7 mouse cellular contexts compared by ENCODE assay signal in the genomic region with DNA sequence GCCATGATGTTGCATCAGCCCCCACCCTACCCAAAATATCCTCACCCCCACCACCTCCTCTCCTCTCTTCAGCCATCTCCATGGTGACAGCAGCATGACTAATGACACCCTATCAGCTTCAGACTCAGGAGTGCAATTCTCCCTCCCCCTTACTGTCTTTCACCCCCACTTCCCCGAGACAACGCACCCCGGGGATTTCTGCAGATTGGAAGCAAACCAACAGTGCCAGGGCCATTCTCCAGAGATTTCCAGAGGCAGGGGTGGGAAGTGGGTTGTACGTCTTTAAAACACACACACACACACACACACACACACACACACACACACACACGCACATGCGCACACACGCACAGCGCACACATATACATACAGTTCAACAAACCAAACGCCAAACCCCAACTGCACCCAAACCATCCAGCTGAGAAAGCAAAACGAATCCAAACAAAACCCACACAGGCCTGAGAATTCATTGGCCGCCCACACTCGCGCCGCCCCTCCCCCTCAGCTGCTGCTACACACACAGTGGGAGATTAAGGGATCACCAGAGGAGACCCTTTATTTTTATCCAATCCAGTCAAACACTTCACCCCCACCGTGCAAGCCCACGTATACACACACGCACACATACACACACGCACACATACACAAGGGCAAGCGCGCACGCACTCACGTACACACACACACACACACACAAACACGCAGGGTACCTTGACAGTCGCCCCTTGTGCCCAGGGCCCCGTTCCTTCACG. TPM values are rescaled to one million over a fixed set of nuclear protein-coding genes. Genes with fewer than 3 reads are reported as not detected.
DNase-seq lines count a peak whose midpoint lies in the region; ATAC-seq and TF ChIP-seq lines count a peak whose summit lies in the region.

No protein-coding gene starts in this region.

- peak overlapping the region; percentile 78 for H3K4me3 ChIP-seq in hindbrain, embryonic 14.5 days (replicated peaks; ENCODE audit: low read length)
- H3K4me3 ChIP-seq in small intestine, adult 2 months (ENCODE audit: low read depth, low read length), result peak overlapping the region; percentile 84

- H3K36me3 ChIP-seq in hindbrain, embryonic 14.5 days (replicated peaks; ENCODE audit: control insufficient read depth, insufficient read depth), result peaks cover 3% of the 10 kb centered on the region; the same call in 1 of the 2 replicates
- H3K36me3 ChIP-seq in small intestine, adult 2 months (ENCODE audit: control insufficient read depth, insufficient read depth, low read length), result peaks cover 12% of the 10 kb centered on the region; the same call in 1 of the 2 replicates

- peak overlapping the region; percentile 82 for H3K9ac ChIP-seq in hindbrain, embryonic 14.5 days

- H3K4me2 ChIP-seq in hindbrain, embryonic 14.5 days (replicated peaks), result peak overlapping the region; percentile 79

- peak; percentile 73 for DNase-seq in adipocyte (ENCODE audit: low spot score)
- DNase-seq in cerebellum, postnatal 14 days, result peak; percentile 86 to 91
- DNase-seq in frontal cortex, postnatal 14 days (ENCODE audit: low spot score in 2 of 2), result peak; percentile 80
- peak; percentile 80 for DNase-seq in hindbrain, embryonic 14.5 days (ENCODE audit: low spot score)
- peak; percentile 83 for DNase-seq in left cerebral cortex, adult 11 months (ENCODE audit: low spot score)
- peak; percentile 78 to 83 for DNase-seq in lung, postnatal 4 days

- H3K27me3 ChIP-seq in hindbrain, embryonic 14.5 days (ENCODE audit: control insufficient read depth, insufficient read depth, low read length), result no peaks in the 10 kb centered on the region
- no peaks in the 10 kb centered on the region for H3K27me3 ChIP-seq in small intestine, adult 2 months (ENCODE audit: control insufficient read depth, insufficient read depth, low read length)

- peak; percentile 60 for ATAC-seq in hindbrain, embryonic 14.5 days (ENCODE audit: low FRiP score)

- TF ChIP-seq CTCF in small intestine, adult 2 months (IDR thresholded peaks at IDR 0.05; ENCODE audit: extremely low read depth, insufficient read length, insufficient replicate concordance, low read depth, low read length), result no peak

- peak overlapping the region; percentile 97 for H3K27ac ChIP-seq in hindbrain, embryonic 14.5 days
- H3K27ac ChIP-seq in small intestine, adult 2 months (ENCODE audit: insufficient read depth, low read depth, low read length), result peak overlapping the region; percentile 62

- H3K9me3 ChIP-seq in hindbrain, embryonic 14.5 days (ENCODE audit: control insufficient read depth, low read length), result no peaks in the 10 kb centered on the region

- H3K4me1 ChIP-seq in hindbrain, embryonic 14.5 days (replicated peaks; ENCODE audit: control insufficient read depth, insufficient read depth, low read length), result peaks cover 81% of the 10 kb centered on the region
- H3K4me1 ChIP-seq in small intestine, adult 2 months (ENCODE audit: control insufficient read depth, insufficient read depth, insufficient read length, low read length), result peaks cover 49% of the 10 kb centered on the region

- no peak for TF ChIP-seq POLR2A in small intestine, adult 2 months (IDR thresholded peaks at IDR 0.05; ENCODE audit: low read depth, low read length)

- 1% methylated on average over 26 of the region's 26 CpGs for WGBS in hindbrain, embryonic 14.5 days
- WGBS in small intestine, adult 2 months, result 14% methylated on average over 26 of the region's 26 CpGs

RNA-seq across cellular contexts. Expression of gene Tet3, which starts 18.2 kb away (rescaled TPM):
- polyA plus RNA-seq in hindbrain, embryonic 14.5 days (2014; fragmentation: Nextera tagmentation; extraction: Ambion mirVana), result 43.6 and 52.2 TPM in 2 replicates
- polyA plus RNA-seq in small intestine, adult 2 months (2012; rRNA removed), result 9.0 and 15.4 TPM in 2 replicates

Comparison
In these comparisons a context has a peak if more than half of its experiments do, and no peak if none do; other contexts are left out.
1. Peak in every context shown above with its lines: DNase-seq, ATAC-seq, H3K4me3 ChIP-seq and H3K27ac ChIP-seq.